Mouse (Mus musculus) liver, embryonic 15.5 days (tissue): ENCODE measurements around the gene Gna12. TPM values are rescaled to one million over a fixed set of nuclear protein-coding genes. Genes with fewer than 3 reads are reported as not detected.

ENCODE experiments used
- ATAC-seq: fragments of 200-750 bp; cut with Nextera tagmentation; 2 replicates; pipeline ENCODE4 v1.8.0; 2017; ENCODE audit warnings: moderate number of reproducible peaks, mild to moderate bottlenecking, moderate library complexity; ENCODE audit not compliant: insufficient read depth
- H3K27ac ChIP-seq: fragments of 300-500 bp; sonication (generic); replicated peaks from 2 replicates; pipeline ENCODE4 v1.5.1; 2015; ENCODE audit warnings: mild to moderate bottlenecking, inconsistent platforms
- H3K27me3 ChIP-seq: fragments of 300-500 bp; sonication (generic); 2 replicates; pipeline ENCODE4 v1.6.1; 2015; ENCODE audit warnings: mild to moderate bottlenecking, inconsistent platforms
- H3K36me3 ChIP-seq: fragments of 300-500 bp; sonication (generic); replicated peaks from 2 replicates; pipeline ENCODE4 v1.6.1; 2015; ENCODE audit warnings: moderate library complexity, mild to moderate bottlenecking, inconsistent platforms
- H3K4me1 ChIP-seq: fragments of 300-500 bp; sonication (generic); replicated peaks from 2 replicates; pipeline ENCODE4 v1.6.1; 2015; ENCODE audit warnings: inconsistent platforms
- H3K4me2 ChIP-seq: fragments of 300-500 bp; sonication (generic); 2 replicates; pipeline ENCODE4 v1.6.1; 2015; ENCODE audit warnings: moderate library complexity, mild to moderate bottlenecking, inconsistent platforms
- H3K4me3 ChIP-seq: fragments of 300-500 bp; sonication (generic); replicated peaks from 2 replicates; pipeline ENCODE4 v1.5.1; 2015; ENCODE audit warnings: mild to moderate bottlenecking, inconsistent platforms
- H3K9ac ChIP-seq: fragments of 300-500 bp; sonication (generic); 2 replicates; pipeline ENCODE4 v1.6.1; 2015; ENCODE audit warnings: moderate library complexity, mild to moderate bottlenecking, inconsistent platforms
- H3K9me3 ChIP-seq: fragments of 300-500 bp; sonication (generic); replicated peaks from 2 replicates; pipeline ENCODE4 v1.6.1; 2016; ENCODE audit warnings: inconsistent platforms
- WGBS: fragments of 180-500 bp; shearing (Covaris S2); methylation state at CpG from one replicate; pipeline ENCODE4 v1.1.7; 2015; ENCODE audit warnings: mixed read lengths; ENCODE audit not compliant: insufficient replicate concordance; 5-methylcytosine and 5-hydroxymethylcytosine counted together
- polyA plus RNA-seq: library from polyadenylated mRNA; unstranded; fragments of >200 nt; fragmentation: Nextera tagmentation; extraction: Ambion mirVana; gene quantifications from 2 replicates; pipeline ENCODE4 v1.2.1, GENCODE M21; 2015

The Gna12 gene
- polyA plus RNA-seq, 1 experiment from 2014 or later = 14.1 TPM

- Histone ChIP-seq H3K9ac (no peak overlapping the region), H3K4me3 (no peak overlapping the region), H3K9me3 (no peaks in the 10 kb centered on the region), H3K4me1 (peaks cover 79% of the 10 kb centered on the region), H3K36me3 (no peaks in the 10 kb centered on the region), H3K4me2 (peak overlapping the region; percentile 18; the same call in 1 of the 2 replicates), H3K27ac (peak overlapping the region; percentile 20; the same call in 1 of the 2 replicates), H3K27me3 (no peaks in the 10 kb centered on the region)
- no peak for ATAC-seq
- 43% methylated on average over 7 of the region's 7 CpGs for WGBS
These were observed 32.1 kb downstream of the Gna12 start for GRCm38 (mm10) chr5:140798158-140798557.

GRCm38 (mm10) chr5:140796051-140796450 is 34.2 kb downstream of the Gna12 start:
- no peak for ATAC-seq
- Histone ChIP-seq H3K4me1 (peaks cover 81% of the 10 kb centered on the region), H3K9me3 (no peaks in the 10 kb centered on the region), H3K36me3 (no peaks in the 10 kb centered on the region), H3K9ac (no peak overlapping the region), H3K4me3 (no peak overlapping the region), H3K27me3 (no peaks in the 10 kb centered on the region), H3K27ac (peak overlapping the region; percentile 66; the same call in 1 of the 2 replicates), H3K4me2 (no peak overlapping the region)
- WGBS = 45% methylated on average over 3 of the region's 3 CpGs

GRCm38 (mm10) chr5:140795176-140795575 is 35.1 kb downstream of the Gna12 start:
- 13% methylated on average over 2 of the region's 2 CpGs for WGBS
- H3K27ac ChIP-seq = peak overlapping the region; percentile 72
- no peaks in the 10 kb centered on the region for H3K36me3 ChIP-seq
- no peaks in the 10 kb centered on the region for H3K27me3 ChIP-seq
- H3K4me1 ChIP-seq = peaks cover 88% of the 10 kb centered on the region
- H3K9ac ChIP-seq = no peak overlapping the region
- no peak overlapping the region for H3K4me2 ChIP-seq
- H3K4me3 ChIP-seq = no peak overlapping the region
- peak; percentile 79 for ATAC-seq
- H3K9me3 ChIP-seq = no peaks in the 10 kb centered on the region

GRCm38 (mm10) chr5:140794753-140795152 is 35.5 kb downstream of the Gna12 start:
- Histone ChIP-seq H3K27ac (peak overlapping the region; percentile 72), H3K9me3 (no peaks in the 10 kb centered on the region), H3K36me3 (no peaks in the 10 kb centered on the region), H3K4me3 (no peak overlapping the region), H3K9ac (no peak overlapping the region), H3K27me3 (no peaks in the 10 kb centered on the region), H3K4me2 (no peak overlapping the region), H3K4me1 (peaks cover 93% of the 10 kb centered on the region)
- 30% methylated on average over 3 of the region's 3 CpGs for WGBS
- ATAC-seq = no peak

GRCm38 (mm10) chr5:140792233-140792632 is 38.0 kb downstream of the Gna12 start:
- no peak for ATAC-seq
- H3K9ac ChIP-seq = no peak overlapping the region
- H3K27ac ChIP-seq = 0 out of 2 replicates have a peak overlapping the region, but pooled peaks have one; percentile 29
- no peak overlapping the region for H3K4me3 ChIP-seq
- no peak overlapping the region for H3K4me2 ChIP-seq
- H3K36me3 ChIP-seq = no peaks in the 10 kb centered on the region
- 57% methylated on average over 5 of the region's 5 CpGs for WGBS
- H3K4me1 ChIP-seq = peaks cover 84% of the 10 kb centered on the region
- H3K9me3 ChIP-seq = no peaks in the 10 kb centered on the region
- H3K27me3 ChIP-seq = no peaks in the 10 kb centered on the region

GRCm38 (mm10) chr5:140790937-140791877 is 39.0 kb downstream of the Gna12 start:
- peak; percentile 17; the same call in 1 of the 2 replicates for ATAC-seq
- WGBS = 60% methylated on average over 9 of the region's 9 CpGs
- Histone ChIP-seq H3K4me1 (peaks cover 83% of the 10 kb centered on the region), H3K4me3 (no peak overlapping the region), H3K27me3 (no peaks in the 10 kb centered on the region), H3K27ac (peak overlapping the region; percentile 78), H3K4me2 (no peak overlapping the region), H3K9ac (no peak overlapping the region), H3K9me3 (no peaks in the 10 kb centered on the region), H3K36me3 (no peaks in the 10 kb centered on the region)

- Histone ChIP-seq H3K4me3 (no peak overlapping the region), H3K9me3 (no peaks in the 10 kb centered on the region), H3K27ac (peak overlapping the region; percentile 78; the same call in 1 of the 2 replicates), H3K4me2 (no peak overlapping the region), H3K4me1 (peaks cover 77% of the 10 kb centered on the region), H3K9ac (no peak overlapping the region), H3K36me3 (peaks cover under 1% of the 10 kb centered on the region; the same call in 1 of the 2 replicates), H3K27me3 (no peaks in the 10 kb centered on the region)
- WGBS = 27% methylated on average over 2 of the region's 2 CpGs
- no peak for ATAC-seq
These were observed 39.8 kb downstream of the Gna12 start for GRCm38 (mm10) chr5:140790392-140790791.

GRCm38 (mm10) chr5:140789561-140789960 is 40.7 kb downstream of the Gna12 start:
- H3K27ac ChIP-seq = no peak overlapping the region

GRCm38 (mm10) chr5:140785240-140785872 is 44.9 kb downstream of the Gna12 start:
- Histone ChIP-seq H3K9me3 (no peaks in the 10 kb centered on the region), H3K27me3 (no peaks in the 10 kb centered on the region), H3K4me1 (peaks cover 38% of the 10 kb centered on the region), H3K9ac (no peak overlapping the region), H3K4me2 (no peak overlapping the region), H3K27ac (no peak overlapping the region), H3K36me3 (peaks cover 26% of the 10 kb centered on the region), H3K4me3 (no peak overlapping the region)
- no peak for ATAC-seq
- WGBS = 74% methylated on average over 13 of the region's 13 CpGs

More at GRCm38 (mm10) chr5:140789561-140789960, 40.7 kb downstream of the Gna12 start:
- no peak for ATAC-seq
- peaks cover 69% of the 10 kb centered on the region for H3K4me1 ChIP-seq
- H3K9me3 ChIP-seq = no peaks in the 10 kb centered on the region
- H3K36me3 ChIP-seq = peaks cover 8% of the 10 kb centered on the region; the same call in 1 of the 2 replicates
- no peak overlapping the region for H3K4me2 ChIP-seq
- H3K4me3 ChIP-seq = no peak overlapping the region
- H3K9ac ChIP-seq = no peak overlapping the region
- no peaks in the 10 kb centered on the region for H3K27me3 ChIP-seq

- Histone ChIP-seq H3K27ac (no peak overlapping the region), H3K9ac (no peak overlapping the region), H3K4me3 (no peak overlapping the region), H3K36me3 (peaks cover 29% of the 10 kb centered on the region), H3K4me1 (peaks cover 29% of the 10 kb centered on the region), H3K4me2 (no peak overlapping the region), H3K9me3 (no peaks in the 10 kb centered on the region), H3K27me3 (no peaks in the 10 kb centered on the region)
- WGBS = 63% methylated on average over 6 of the region's 6 CpGs
- ATAC-seq = no peak
These were observed 45.9 kb downstream of the Gna12 start for GRCm38 (mm10) chr5:140784288-140784687.

- no peak for ATAC-seq
- no peak overlapping the region for H3K27ac ChIP-seq
- H3K27me3 ChIP-seq = no peaks in the 10 kb centered on the region
- H3K4me3 ChIP-seq = no peak overlapping the region
- no peak overlapping the region for H3K4me2 ChIP-seq
- H3K36me3 ChIP-seq = peaks cover 32% of the 10 kb centered on the region
- H3K9ac ChIP-seq = no peak overlapping the region
- no peaks in the 10 kb centered on the region for H3K9me3 ChIP-seq
- WGBS = 70% methylated on average over 4 of the region's 4 CpGs
- peaks cover 22% of the 10 kb centered on the region; the same call in 1 of the 2 replicates for H3K4me1 ChIP-seq
These were observed 46.7 kb downstream of the Gna12 start for GRCm38 (mm10) chr5:140783577-140783976.
